Mouse (Mus musculus): ENCODE measurements around the gene Mapk1ip1l. TPM values are rescaled to one million over a fixed set of nuclear protein-coding genes. Genes with fewer than 3 reads are reported as not detected.

The Mapk1ip1l gene
- 26.1 and 30.4 TPM in 2 replicates for polyA plus RNA-seq (2012; ENCODE audit: insufficient read depth, low replicate concordance)

GRCm38 (mm10) chr14:47297785-47298407 lies at the start of gene Mapk1ip1l:
Gene Mapk1ip1l (plus strand): TSS chr14:47298266.
- peaks cover 39% of the 10 kb centered on the region for H3K4me1 ChIP-seq
- no peaks in the 10 kb centered on the region for H3K9me3 ChIP-seq
- peaks cover 15% of the 10 kb centered on the region for H3K36me3 ChIP-seq (replicated peaks; ENCODE audit: low read length)
- TF ChIP-seq FLI1 (IDR thresholded peaks at IDR 0.05; ENCODE audit: low read length) = no peak
- no peak for TF ChIP-seq GATA1 (IDR thresholded peaks at IDR 0.05; ENCODE audit: borderline replicate concordance, low read length)
- H3K27me3 ChIP-seq (replicated peaks) = no peaks in the 10 kb centered on the region
- H3K4me3 ChIP-seq (replicated peaks) = peak within 1 kb of the TSS; percentile 96

DNA sequence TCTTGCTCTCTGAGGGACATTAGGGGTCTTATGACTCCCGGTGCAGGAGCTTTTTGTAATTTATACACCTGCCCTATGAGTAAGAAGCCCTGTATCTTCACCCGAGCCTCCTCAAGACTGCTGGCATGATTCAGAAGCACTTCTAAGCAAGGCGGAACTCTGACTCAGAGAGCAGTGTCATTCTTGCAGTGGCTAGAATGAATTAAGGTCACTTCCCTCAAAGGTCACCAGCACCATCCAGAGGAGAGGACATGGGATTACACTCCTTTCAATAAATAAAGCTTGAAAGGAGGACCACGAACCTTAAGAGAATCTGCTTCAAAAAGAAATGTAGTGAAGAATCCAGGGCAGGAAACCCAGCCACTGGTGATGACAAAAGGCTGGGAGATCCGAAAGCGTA lies 48.2 kb upstream of the Mapk1ip1l start:
- TF ChIP-seq GATA1 (IDR thresholded peaks at IDR 0.05; ENCODE audit: borderline replicate concordance, low read length) = no peak
- TF ChIP-seq FLI1 (IDR thresholded peaks at IDR 0.05; ENCODE audit: low read length) = no peak
- Histone ChIP-seq H3K4me1 (no peaks in the 10 kb centered on the region), H3K36me3 (replicated peaks; ENCODE audit: low read length) (peaks cover 77% of the 10 kb centered on the region)

GRCm38 (mm10) chr14:47264866-47265265 lies 33.2 kb upstream of the Mapk1ip1l start:
- H3K4me1 ChIP-seq = 0 out of 2 replicates have a peak, but pooled peaks cover 3% of the 10 kb centered on the region
- no peaks in the 10 kb centered on the region for H3K27me3 ChIP-seq (replicated peaks)
- H3K9me3 ChIP-seq = no peaks in the 10 kb centered on the region
- H3K36me3 ChIP-seq (replicated peaks; ENCODE audit: low read length) = peaks cover 76% of the 10 kb centered on the region
- TF ChIP-seq FLI1 (IDR thresholded peaks at IDR 0.05; ENCODE audit: low read length) (no peak), GATA1 (IDR thresholded peaks at IDR 0.05; ENCODE audit: borderline replicate concordance, low read length) (no peak)
- H3K4me3 ChIP-seq (replicated peaks) = no peak overlapping the region

More for the DNA sequence above, 48.2 kb upstream of the Mapk1ip1l start:
- no peaks in the 10 kb centered on the region for H3K27me3 ChIP-seq (replicated peaks)
- no peaks in the 10 kb centered on the region for H3K9me3 ChIP-seq
- H3K4me3 ChIP-seq (replicated peaks) = no peak overlapping the region

GRCm38 (mm10) chr14:47265829-47266228 lies 32.2 kb upstream of the Mapk1ip1l start:
- Histone ChIP-seq H3K4me1 (0 out of 2 replicates have a peak, but pooled peaks cover 3% of the 10 kb centered on the region), H3K9me3 (no peaks in the 10 kb centered on the region), H3K4me3 (replicated peaks) (no peak overlapping the region), H3K27me3 (replicated peaks) (no peaks in the 10 kb centered on the region), H3K36me3 (replicated peaks; ENCODE audit: low read length) (peaks cover 72% of the 10 kb centered on the region)
- no peak for TF ChIP-seq GATA1 (IDR thresholded peaks at IDR 0.05; ENCODE audit: borderline replicate concordance, low read length)
- TF ChIP-seq FLI1 (IDR thresholded peaks at IDR 0.05; ENCODE audit: low read length) = no peak

GRCm38 (mm10) chr14:47269056-47269455 lies 29.0 kb upstream of the Mapk1ip1l start:
- peaks cover 74% of the 10 kb centered on the region for H3K36me3 ChIP-seq (replicated peaks; ENCODE audit: low read length)
- TF ChIP-seq GATA1 (IDR thresholded peaks at IDR 0.05; ENCODE audit: borderline replicate concordance, low read length) (no peak), FLI1 (IDR thresholded peaks at IDR 0.05; ENCODE audit: low read length) (no peak)
- H3K4me3 ChIP-seq (replicated peaks) = no peak overlapping the region
- no peaks in the 10 kb centered on the region for H3K27me3 ChIP-seq (replicated peaks)
- no peaks in the 10 kb centered on the region for H3K9me3 ChIP-seq
- no peaks in the 10 kb centered on the region for H3K4me1 ChIP-seq

DNA sequence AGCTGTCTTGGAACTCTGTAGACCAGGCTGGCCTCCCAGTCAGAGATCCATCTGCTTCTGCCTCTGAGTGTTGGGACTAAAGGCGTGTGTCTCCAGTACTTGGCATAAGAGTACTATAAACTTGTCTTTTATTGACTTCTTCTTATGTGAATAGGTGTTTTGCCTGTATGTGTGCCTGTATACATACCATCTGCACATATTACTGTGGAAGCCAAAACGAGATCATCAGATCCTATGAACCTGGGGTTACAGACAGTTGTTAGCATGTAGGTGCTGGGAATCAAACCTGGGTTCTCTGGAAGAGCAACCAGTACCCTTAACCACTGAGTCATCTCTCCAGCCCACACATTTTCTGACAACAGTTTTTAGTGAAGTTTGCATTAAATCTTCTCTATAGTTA lies 28.4 kb upstream of the Mapk1ip1l start:
- H3K36me3 ChIP-seq (replicated peaks; ENCODE audit: low read length) = peaks cover 72% of the 10 kb centered on the region
- H3K9me3 ChIP-seq = no peaks in the 10 kb centered on the region
- TF ChIP-seq FLI1 (IDR thresholded peaks at IDR 0.05; ENCODE audit: low read length) = no peak
- TF ChIP-seq GATA1 (IDR thresholded peaks at IDR 0.05; ENCODE audit: borderline replicate concordance, low read length) = no peak
- no peaks in the 10 kb centered on the region for H3K27me3 ChIP-seq (replicated peaks)
- H3K4me3 ChIP-seq (replicated peaks) = no peak overlapping the region
- H3K4me1 ChIP-seq = peaks cover 5% of the 10 kb centered on the region; the same call in 1 of the 2 replicates

- Histone ChIP-seq H3K27me3 (replicated peaks) (no peaks in the 10 kb centered on the region), H3K4me3 (replicated peaks) (no peak overlapping the region), H3K4me1 (peaks cover 24% of the 10 kb centered on the region), H3K9me3 (no peaks in the 10 kb centered on the region), H3K36me3 (replicated peaks; ENCODE audit: low read length) (peaks cover 35% of the 10 kb centered on the region)
- TF ChIP-seq FLI1 (IDR thresholded peaks at IDR 0.05; ENCODE audit: low read length) = no peak
- no peak for TF ChIP-seq GATA1 (IDR thresholded peaks at IDR 0.05; ENCODE audit: borderline replicate concordance, low read length)
Observed at GRCm38 (mm10) chr14:47273751-47274150, 24.3 kb upstream of the Mapk1ip1l start.

GRCm38 (mm10) chr14:47275417-47275816 lies 22.6 kb upstream of the Mapk1ip1l start:
- Histone ChIP-seq H3K4me3 (replicated peaks) (peak overlapping the region; percentile 87), H3K27me3 (replicated peaks) (no peaks in the 10 kb centered on the region), H3K9me3 (no peaks in the 10 kb centered on the region), H3K4me1 (peaks cover 30% of the 10 kb centered on the region), H3K36me3 (replicated peaks; ENCODE audit: low read length) (peaks cover 32% of the 10 kb centered on the region)
- TF ChIP-seq FLI1 (IDR thresholded peaks at IDR 0.05; ENCODE audit: low read length) (no peak), GATA1 (IDR thresholded peaks at IDR 0.05; ENCODE audit: borderline replicate concordance, low read length) (no peak)

- H3K27me3 ChIP-seq (replicated peaks) = no peaks in the 10 kb centered on the region
- peak overlapping the region; percentile 100 for H3K4me3 ChIP-seq (replicated peaks)
- no peaks in the 10 kb centered on the region for H3K9me3 ChIP-seq
- peaks cover 30% of the 10 kb centered on the region for H3K4me1 ChIP-seq
- no peak for TF ChIP-seq FLI1 (IDR thresholded peaks at IDR 0.05; ENCODE audit: low read length)
- no peak for TF ChIP-seq GATA1 (IDR thresholded peaks at IDR 0.05; ENCODE audit: borderline replicate concordance, low read length)
- peaks cover 33% of the 10 kb centered on the region for H3K36me3 ChIP-seq (replicated peaks; ENCODE audit: low read length)
Observed at GRCm38 (mm10) chr14:47276036-47276603, 21.9 kb upstream of the Mapk1ip1l start.
